Mouse (Mus musculus) effector memory CD4-positive, alpha-beta T cell, adult 5 months (primary cell): ENCODE data around the gene Slc22a2. TPM values are rescaled to one million over a fixed set of nuclear protein-coding genes. Genes with fewer than 3 reads are reported as not detected.

Experiments used
- polyA plus RNA-seq: library from polyadenylated mRNA; unstranded; fragments of 100-300 nt; shearing (Covaris generic); gene quantifications from one replicate; pipeline ENCODE4 v1.2.1, GENCODE M21; 2017

The Slc22a2 gene
- polyA plus RNA-seq: not detected

GRCm38 (mm10) chr17:12583991-12584390 is at the start of gene Slc22a2:
Gene Slc22a2 (plus strand): TSS chr17:12584132.

GRCm38 (mm10) chr17:12675646-12676045 is 91.7 kb downstream of the Slc22a2 start, which contains the start of gene Slc22a1:
Gene Slc22a1 (minus strand): TSS chr17:12675829.

Other genes starting within 250 kb of the Slc22a2 start
- gene Plg, start 205.5 kb upstream of the Slc22a2 start, polyA plus RNA-seq: not detected
- gene Slc22a3, start 76.4 kb upstream of the Slc22a2 start, polyA plus RNA-seq: not detected
- gene Slc22a1, start 91.7 kb downstream of the Slc22a2 start, polyA plus RNA-seq: not detected
- 30.6 TPM for gene Igf2r, start 185.5 kb downstream of the Slc22a2 start, polyA plus RNA-seq